Mouse (Mus musculus): ENCODE measurements around the gene Glis2.

Gene Glis2

GRCm38 (mm10) chr16:4583807-4584206 lies 10.7 kb upstream of the Glis2 start:
- DNase-seq (ENCODE audit: low spot score): no peak

- DNase-seq (ENCODE audit: low spot score): no peak
Observed at GRCm38 (mm10) chr16:4584438-4584837, 10.1 kb upstream of the Glis2 start.

- DNase-seq (ENCODE audit: low spot score): no peak
Observed at GRCm38 (mm10) chr16:4585642-4586530, 8.6 kb upstream of the Glis2 start.

GRCm38 (mm10) chr16:4586531-4587123 lies 7.9 kb upstream of the Glis2 start:
- DNase-seq (ENCODE audit: low spot score): peak; percentile 99

- DNase-seq (ENCODE audit: low spot score): no peak
Observed at GRCm38 (mm10) chr16:4587516-4588210, 6.8 kb upstream of the Glis2 start.

- no peak for DNase-seq (ENCODE audit: low spot score)
Observed at GRCm38 (mm10) chr16:4590236-4590635, 4.3 kb upstream of the Glis2 start.

- DNase-seq (ENCODE audit: low spot score): no peak
Observed at GRCm38 (mm10) chr16:4592909-4593875, 1.3 kb upstream of the Glis2 start.

- no peak for DNase-seq (ENCODE audit: low spot score)
Observed at GRCm38 (mm10) chr16:4594814-4595526, 457 bp downstream of the Glis2 start.

- DNase-seq (ENCODE audit: low spot score): no peak
Observed at GRCm38 (mm10) chr16:4595527-4595963, 1.0 kb downstream of the Glis2 start.

- DNase-seq (ENCODE audit: low spot score): no peak
Observed at GRCm38 (mm10) chr16:4596141-4596728, 1.7 kb downstream of the Glis2 start.

- DNase-seq (ENCODE audit: low spot score): no peak
Observed at GRCm38 (mm10) chr16:4596836-4597235, 2.3 kb downstream of the Glis2 start.

- no peak for DNase-seq (ENCODE audit: low spot score)
Observed at GRCm38 (mm10) chr16:4597296-4597695, 2.8 kb downstream of the Glis2 start.

GRCm38 (mm10) chr16:4598041-4598440 lies 3.5 kb downstream of the Glis2 start:
- no peak for DNase-seq (ENCODE audit: low spot score)

GRCm38 (mm10) chr16:4598891-4599543 lies 4.5 kb downstream of the Glis2 start:
- DNase-seq (ENCODE audit: low spot score): no peak

GRCm38 (mm10) chr16:4599616-4600015 lies 5.1 kb downstream of the Glis2 start:
- no peak for DNase-seq (ENCODE audit: low spot score)

- no peak for DNase-seq (ENCODE audit: low spot score)
Observed at GRCm38 (mm10) chr16:4600701-4601310, 6.3 kb downstream of the Glis2 start.

GRCm38 (mm10) chr16:4602189-4602588 lies 7.7 kb downstream of the Glis2 start:
- no peak for DNase-seq (ENCODE audit: low spot score)

GRCm38 (mm10) chr16:4602766-4603452 lies 8.4 kb downstream of the Glis2 start:
- peak; percentile 72 for DNase-seq (ENCODE audit: low spot score)

- no peak for DNase-seq (ENCODE audit: low spot score)
Observed at GRCm38 (mm10) chr16:4603453-4603837, 8.9 kb downstream of the Glis2 start.
